Mouse (Mus musculus) heart, embryonic 12.5 days (tissue): Measurements from ENCODE around the gene Rangap1. TPM values are rescaled to one million over a fixed set of nuclear protein-coding genes. Genes with fewer than 3 reads are reported as not detected.
"Not testable (repeated sequence)": the region's sequence is repeated elsewhere in the genome, so short reads cannot be mapped to it uniquely, and the experiment has no call there.

Experiments used
- ATAC-seq: fragments of 200-750 bp; cut with Nextera tagmentation; 2 replicates; pipeline ENCODE4 v1.8.0; 2017; ENCODE audit warnings: moderate TSS enrichment, moderate library complexity; ENCODE audit not compliant: insufficient number of reproducible peaks, low FRiP score
- H3K27ac ChIP-seq: fragments of 300-500 bp; sonication (generic); 2 replicates; pipeline ENCODE4 v1.5.1; 2016; ENCODE audit warnings: mild to moderate bottlenecking, moderate library complexity; ENCODE audit not compliant: poor library complexity, severe bottlenecking
- H3K27me3 ChIP-seq: fragments of 300-500 bp; sonication (generic); replicated peaks from 2 replicates; pipeline ENCODE4 v1.6.1; 2016; ENCODE audit warnings: mild to moderate bottlenecking, moderate library complexity
- H3K36me3 ChIP-seq: fragments of 300-500 bp; sonication (generic); 2 replicates; pipeline ENCODE4 v1.6.1; 2016; ENCODE audit warnings: mild to moderate bottlenecking, moderate library complexity
- H3K4me1 ChIP-seq: fragments of 300-500 bp; sonication (generic); replicated peaks from 2 replicates; pipeline ENCODE4 v1.6.1; 2016; ENCODE audit warnings: mild to moderate bottlenecking
- H3K4me2 ChIP-seq: fragments of 300-500 bp; sonication (generic); 2 replicates; pipeline ENCODE4 v1.6.1; 2016; ENCODE audit warnings: mild to moderate bottlenecking, moderate library complexity
- H3K4me3 ChIP-seq: fragments of 300-500 bp; sonication (generic); 2 replicates; pipeline ENCODE4 v1.5.1; 2016; ENCODE audit warnings: mild to moderate bottlenecking
- H3K9ac ChIP-seq: fragments of 300-500 bp; sonication (generic); 2 replicates; pipeline ENCODE4 v1.6.1; 2016; ENCODE audit warnings: mild to moderate bottlenecking, moderate library complexity
- H3K9me3 ChIP-seq: fragments of 300-500 bp; sonication (generic); replicated peaks from 2 replicates; pipeline ENCODE4 v1.6.1; 2016; ENCODE audit warnings: mild to moderate bottlenecking, moderate library complexity
- WGBS: fragments of 180-500 bp; shearing (Covaris S2); methylation state at CpG from one replicate; pipeline ENCODE4 v1.1.7; 2016; 5-methylcytosine and 5-hydroxymethylcytosine counted together
- polyA plus RNA-seq: library from polyadenylated mRNA; unstranded; fragments of >200 nt; fragmentation: Nextera tagmentation; extraction: Ambion mirVana; gene quantifications from 2 replicates; pipeline ENCODE4 v1.2.1, GENCODE M21; 2016

Gene Rangap1
- polyA plus RNA-seq, 1 experiment from 2014 or later: 102 TPM

- not testable (repeated sequence) for ATAC-seq, H3K4me2 ChIP-seq, H3K27ac ChIP-seq, H3K36me3 ChIP-seq, H3K9me3 ChIP-seq, H3K27me3 ChIP-seq, H3K9ac ChIP-seq, H3K4me3 ChIP-seq
- peaks cover 13% of the 10 kb centered on the region for H3K4me1 ChIP-seq
- 41% methylated on average over 2 of the region's 2 CpGs for WGBS
Observed at GRCm38 (mm10) chr15:81742368-81742767, 3.0 kb downstream of the Rangap1 start.

GRCm38 (mm10) chr15:81739924-81740323, 5.4 kb downstream of the Rangap1 start:
- WGBS: 7% methylated on average over 2 of the region's 2 CpGs
- no peak overlapping the region for H3K27ac ChIP-seq
- no peak for ATAC-seq
- no peaks in the 10 kb centered on the region for H3K36me3 ChIP-seq
- H3K9ac ChIP-seq: no peak overlapping the region
- no peak overlapping the region for H3K4me3 ChIP-seq
- no peaks in the 10 kb centered on the region for H3K27me3 ChIP-seq
- H3K4me1 ChIP-seq: peaks cover 5% of the 10 kb centered on the region
- no peaks in the 10 kb centered on the region for H3K9me3 ChIP-seq
- H3K4me2 ChIP-seq: no peak overlapping the region

- ATAC-seq: no peak
- WGBS: 59% methylated on average over 3 of the region's 3 CpGs
- no peak overlapping the region for H3K4me2 ChIP-seq
Observed at GRCm38 (mm10) chr15:81739296-81739695, 6.0 kb downstream of the Rangap1 start.

GRCm38 (mm10) chr15:81735075-81735474, 10.3 kb downstream of the Rangap1 start:
- no peak overlapping the region for H3K27ac ChIP-seq
- H3K4me1 ChIP-seq: no peaks in the 10 kb centered on the region
- ATAC-seq: no peak
- 53% methylated on average over 3 of the region's 3 CpGs for WGBS
- no peaks in the 10 kb centered on the region for H3K27me3 ChIP-seq
- no peak overlapping the region for H3K4me3 ChIP-seq
- no peaks in the 10 kb centered on the region for H3K9me3 ChIP-seq
- no peak overlapping the region for H3K4me2 ChIP-seq
- no peak overlapping the region for H3K9ac ChIP-seq
- H3K36me3 ChIP-seq: no peaks in the 10 kb centered on the region

More at GRCm38 (mm10) chr15:81739296-81739695, 6.0 kb downstream of the Rangap1 start:
- Histone ChIP-seq H3K4me3 (no peak overlapping the region), H3K9ac (no peak overlapping the region), H3K27me3 (no peaks in the 10 kb centered on the region), H3K36me3 (no peaks in the 10 kb centered on the region), H3K4me1 (peaks cover 3% of the 10 kb centered on the region), H3K9me3 (no peaks in the 10 kb centered on the region), H3K27ac (no peak overlapping the region)

GRCm38 (mm10) chr15:81729792-81730635, 15.3 kb downstream of the Rangap1 start:
- peak overlapping the region; percentile 91 for H3K9ac ChIP-seq
- H3K4me2 ChIP-seq: peak overlapping the region; percentile 86
- no peaks in the 10 kb centered on the region for H3K27me3 ChIP-seq
- 5% methylated on average over 41 of the region's 41 CpGs for WGBS
- H3K4me3 ChIP-seq: peak overlapping the region; percentile 89
- ATAC-seq: peak; percentile 97
- H3K27ac ChIP-seq: peak overlapping the region; percentile 65
- peaks cover 15% of the 10 kb centered on the region for H3K4me1 ChIP-seq
- peaks cover 6% of the 10 kb centered on the region for H3K36me3 ChIP-seq
- H3K9me3 ChIP-seq: no peaks in the 10 kb centered on the region

GRCm38 (mm10) chr15:81729241-81729791, 16.0 kb downstream of the Rangap1 start:
- H3K27me3 ChIP-seq: no peaks in the 10 kb centered on the region
- H3K27ac ChIP-seq: peak overlapping the region; percentile 65
- peak; percentile 64 for ATAC-seq
- H3K4me3 ChIP-seq: peak overlapping the region; percentile 89
- WGBS: under 1% methylated on average over 44 of the region's 49 CpGs
- H3K4me1 ChIP-seq: peaks cover 15% of the 10 kb centered on the region
- peaks cover 8% of the 10 kb centered on the region for H3K36me3 ChIP-seq
- peak overlapping the region; percentile 86 for H3K4me2 ChIP-seq
- H3K9me3 ChIP-seq: no peaks in the 10 kb centered on the region
- peak overlapping the region; percentile 91 for H3K9ac ChIP-seq

GRCm38 (mm10) chr15:81725965-81726364, 19.4 kb downstream of the Rangap1 start:
- H3K36me3 ChIP-seq: peaks cover 41% of the 10 kb centered on the region
- H3K27ac ChIP-seq: no peak overlapping the region
- no peak for ATAC-seq
- H3K9ac ChIP-seq: no peak overlapping the region
- H3K27me3 ChIP-seq: no peaks in the 10 kb centered on the region
- H3K4me1 ChIP-seq: peaks cover 15% of the 10 kb centered on the region
- no peaks in the 10 kb centered on the region for H3K9me3 ChIP-seq
- no peak overlapping the region for H3K4me3 ChIP-seq
- 95% methylated on average over 8 of the region's 8 CpGs for WGBS
- H3K4me2 ChIP-seq: no peak overlapping the region

GRCm38 (mm10) chr15:81723653-81724052, 21.7 kb downstream of the Rangap1 start:
- ATAC-seq: no peak
- WGBS: 93% methylated on average over 11 of the region's 11 CpGs
- H3K4me3 ChIP-seq: no peak overlapping the region
- H3K9me3 ChIP-seq: no peaks in the 10 kb centered on the region
- H3K36me3 ChIP-seq: peaks cover 65% of the 10 kb centered on the region
- no peak overlapping the region for H3K27ac ChIP-seq
- H3K4me1 ChIP-seq: peaks cover 13% of the 10 kb centered on the region
- no peaks in the 10 kb centered on the region for H3K27me3 ChIP-seq
- H3K4me2 ChIP-seq: no peak overlapping the region
- H3K9ac ChIP-seq: no peak overlapping the region

DNA sequence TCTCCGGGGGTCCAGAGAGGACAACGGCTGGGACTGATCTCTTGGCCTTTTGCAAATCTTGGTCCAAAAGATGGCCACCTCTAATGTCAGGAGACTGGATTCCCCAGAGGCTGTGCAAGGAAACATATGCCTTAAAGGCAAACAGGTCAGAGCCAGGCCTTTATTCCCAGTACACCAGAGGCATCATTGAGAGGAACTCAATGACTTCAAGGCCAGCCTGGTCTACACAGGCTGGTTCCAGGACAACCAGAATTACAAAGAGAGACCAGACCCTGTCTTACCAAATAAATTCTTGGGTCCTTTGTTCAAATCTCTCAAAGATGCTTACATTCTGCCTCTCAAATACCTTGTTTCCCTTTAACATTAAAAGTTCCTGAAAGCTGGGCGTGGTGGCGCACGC, 23.0 kb downstream of the Rangap1 start:
- no peaks in the 10 kb centered on the region for H3K9me3 ChIP-seq
- no peak overlapping the region for H3K4me2 ChIP-seq
- no peak overlapping the region for H3K27ac ChIP-seq
- WGBS: 92% methylated on average over 5 of the region's 5 CpGs
- ATAC-seq: no peak
- H3K36me3 ChIP-seq: peaks cover 77% of the 10 kb centered on the region
- H3K27me3 ChIP-seq: no peaks in the 10 kb centered on the region
- no peak overlapping the region for H3K4me3 ChIP-seq
- no peak overlapping the region for H3K9ac ChIP-seq
- no peaks in the 10 kb centered on the region for H3K4me1 ChIP-seq

DNA sequence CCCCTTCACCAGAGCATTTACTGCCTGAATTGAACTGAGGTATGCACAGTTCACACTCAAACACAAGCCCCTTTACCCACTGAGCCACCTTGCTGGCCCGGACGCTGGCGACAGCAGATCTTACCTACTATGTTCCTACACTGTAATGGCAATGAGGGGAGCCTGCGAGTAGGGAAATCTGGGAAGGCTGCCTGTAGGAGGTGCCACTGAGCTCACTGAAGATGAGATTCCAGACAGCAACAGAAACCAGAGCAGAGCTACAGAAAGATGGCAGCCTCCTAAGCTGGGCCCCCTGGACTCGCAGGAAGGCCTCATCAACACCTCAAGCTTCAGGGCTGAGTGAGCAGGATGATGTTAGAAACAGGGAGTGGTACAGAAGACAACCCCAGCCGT, 26.2 kb downstream of the Rangap1 start:
- no peak overlapping the region for H3K27ac ChIP-seq
- no peak for ATAC-seq
- H3K27me3 ChIP-seq: no peaks in the 10 kb centered on the region
- H3K4me2 ChIP-seq: no peak overlapping the region
- 91% methylated on average over 6 of the region's 6 CpGs for WGBS
- H3K36me3 ChIP-seq: peaks cover 95% of the 10 kb centered on the region
- no peaks in the 10 kb centered on the region for H3K4me1 ChIP-seq
- H3K9ac ChIP-seq: no peak overlapping the region
- H3K9me3 ChIP-seq: no peaks in the 10 kb centered on the region
- no peak overlapping the region for H3K4me3 ChIP-seq

DNA sequence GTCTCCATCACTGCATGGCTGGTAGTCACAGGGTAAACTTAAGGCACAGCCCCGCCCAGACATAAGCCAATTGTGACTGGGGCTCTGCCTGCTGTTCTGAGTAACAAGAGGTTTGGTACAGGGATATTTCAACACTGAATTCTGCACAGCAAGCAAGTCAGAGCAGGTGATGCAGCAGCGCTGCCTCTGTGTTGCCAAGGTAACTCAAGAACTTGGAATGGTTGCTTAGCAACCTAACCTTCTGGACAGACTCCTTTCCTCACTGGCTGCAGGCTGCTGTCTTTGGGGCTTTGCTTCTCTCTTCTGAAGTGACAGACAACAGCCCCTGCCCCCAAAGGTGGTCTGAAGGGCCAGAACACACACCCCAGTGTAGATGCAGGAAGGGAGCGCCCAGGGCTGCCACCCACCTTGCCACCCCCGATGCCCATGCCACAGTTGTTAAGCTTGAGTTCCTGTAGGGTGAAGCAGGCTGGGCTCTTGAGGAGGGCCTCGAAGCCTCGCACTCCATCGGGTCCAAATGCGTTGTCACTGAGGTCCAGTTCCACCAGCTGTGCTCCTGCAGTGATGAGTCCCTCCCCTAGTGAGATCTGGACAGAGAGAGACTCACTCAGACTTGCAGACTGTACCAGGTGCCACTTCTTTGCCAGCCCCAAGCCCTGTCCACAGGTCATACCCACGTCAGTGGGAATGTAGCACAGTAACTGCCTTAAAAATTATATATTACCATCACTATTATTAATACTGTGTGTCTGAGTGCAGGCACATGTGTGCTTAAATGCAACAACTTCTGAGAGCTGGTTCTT, 26.8 kb downstream of the Rangap1 start:
- Histone ChIP-seq H3K4me3 (no peak overlapping the region), H3K9ac (no peak overlapping the region), H3K4me2 (no peak overlapping the region), H3K36me3 (peaks cover 95% of the 10 kb centered on the region), H3K9me3 (no peaks in the 10 kb centered on the region), H3K27me3 (no peaks in the 10 kb centered on the region), H3K27ac (no peak overlapping the region), H3K4me1 (no peaks in the 10 kb centered on the region)
- no peak for ATAC-seq
- 91% methylated on average over 9 of the region's 9 CpGs for WGBS
